Mouse (Mus musculus): ENCODE results near the gene Slco6c1.

Gene Slco6c1

DNA sequence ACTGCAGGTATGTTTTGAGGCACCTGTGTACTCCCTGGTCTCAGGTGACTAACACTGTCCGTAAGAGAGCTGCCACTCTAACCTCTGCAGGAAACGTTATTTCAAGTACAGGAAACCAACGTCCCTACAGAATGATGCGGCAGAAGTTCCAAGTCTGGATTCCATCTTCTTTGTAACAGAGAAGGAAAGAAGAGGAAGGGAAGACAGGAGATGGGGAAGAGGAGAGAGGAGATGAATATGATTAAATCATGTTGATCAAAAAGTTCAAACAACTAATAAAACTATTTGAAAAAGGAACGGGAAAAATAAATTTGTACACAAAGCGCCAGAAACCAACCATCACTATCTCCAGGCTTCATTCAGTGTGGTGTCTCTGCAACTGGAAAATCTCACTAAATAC lies at the start of gene Slco6c1:
Gene Slco6c1 (minus strand): TSS at position 101 of the 400 bp plus-strand sequence.
- DNase-seq: no peak

DNA sequence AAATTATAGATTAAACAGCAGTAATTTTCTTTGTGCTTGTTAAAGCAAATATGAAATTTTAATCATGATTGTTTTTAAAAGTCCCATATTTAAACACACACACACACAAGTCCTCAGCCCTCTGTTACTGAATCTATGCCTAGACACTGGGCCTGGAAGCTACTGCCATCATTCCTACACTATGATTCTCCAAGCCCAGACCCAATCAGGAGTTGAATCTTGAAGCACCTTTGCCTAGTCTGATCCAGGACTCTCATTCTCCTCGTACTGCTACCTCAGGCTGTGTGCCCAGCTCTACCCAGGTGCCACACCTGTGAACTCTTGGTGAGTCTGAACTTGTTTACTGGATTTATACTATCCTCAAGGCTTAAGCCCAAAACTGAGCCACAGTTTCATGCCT lies 89.1 kb downstream of the Slco6c1 start:
- DNase-seq: no peak

GRCm38 (mm10) chr1:97038548-97038947 lies 89.6 kb downstream of the Slco6c1 start:
- DNase-seq: no peak

DNA sequence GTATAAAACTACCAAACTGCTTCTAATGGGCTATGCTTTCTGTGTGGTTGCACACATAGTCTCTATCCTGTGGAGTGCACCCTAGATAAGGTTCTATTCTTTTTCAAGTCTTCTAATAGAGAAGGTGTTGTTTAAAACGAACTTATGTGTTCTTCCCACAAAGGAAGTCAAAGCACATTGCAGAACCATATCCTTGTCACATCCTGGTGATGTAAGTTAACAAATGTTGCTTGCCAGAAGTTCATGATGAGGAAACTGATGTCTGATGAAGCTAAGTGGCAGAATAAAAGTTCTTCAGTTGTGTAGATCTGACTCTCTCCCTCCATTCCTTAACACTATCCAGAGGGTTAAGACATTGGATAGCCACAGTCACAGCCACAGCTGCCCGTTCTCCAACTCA lies 90.1 kb downstream of the Slco6c1 start:
- no peak for DNase-seq

DNA sequence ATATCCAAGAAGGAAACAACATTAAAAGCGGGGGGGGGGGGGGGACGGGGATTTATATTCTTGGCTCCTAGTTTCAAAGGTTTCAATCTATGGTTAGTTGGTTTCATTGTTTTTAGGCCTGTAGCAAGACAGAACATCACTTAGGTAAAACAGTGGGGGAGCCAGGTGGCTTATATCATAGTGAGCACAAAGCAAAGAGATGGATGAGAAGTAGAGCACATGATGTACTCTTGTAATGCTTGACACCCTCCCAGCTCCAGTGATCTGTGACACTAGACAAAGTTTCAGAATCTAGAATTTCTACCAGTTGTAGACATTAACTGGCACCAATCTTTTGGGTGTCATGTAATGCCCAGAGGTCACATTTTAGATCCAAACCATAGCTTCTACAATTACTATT lies 106.7 kb downstream of the Slco6c1 start:
- DNase-seq: no peak

DNA sequence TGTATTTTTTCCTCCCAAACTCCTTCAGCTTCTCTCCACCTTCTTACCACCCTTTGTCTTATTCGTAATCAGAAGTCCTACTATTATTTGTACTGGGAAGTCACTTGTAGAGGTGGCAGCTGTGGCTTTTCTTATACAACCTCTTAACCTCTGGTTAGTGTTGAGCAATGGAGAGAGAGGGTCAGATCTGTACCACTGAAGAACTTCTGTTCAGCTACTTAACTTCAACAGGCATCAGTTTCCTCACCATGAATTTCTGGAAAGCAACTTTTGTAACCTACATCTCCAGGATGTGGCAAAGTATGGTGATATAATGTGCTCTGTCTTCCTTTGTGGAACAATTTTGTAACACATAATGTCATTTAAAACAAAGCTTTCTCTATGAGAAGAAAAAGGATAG lies 108.7 kb downstream of the Slco6c1 start:
- DNase-seq: no peak

DNA sequence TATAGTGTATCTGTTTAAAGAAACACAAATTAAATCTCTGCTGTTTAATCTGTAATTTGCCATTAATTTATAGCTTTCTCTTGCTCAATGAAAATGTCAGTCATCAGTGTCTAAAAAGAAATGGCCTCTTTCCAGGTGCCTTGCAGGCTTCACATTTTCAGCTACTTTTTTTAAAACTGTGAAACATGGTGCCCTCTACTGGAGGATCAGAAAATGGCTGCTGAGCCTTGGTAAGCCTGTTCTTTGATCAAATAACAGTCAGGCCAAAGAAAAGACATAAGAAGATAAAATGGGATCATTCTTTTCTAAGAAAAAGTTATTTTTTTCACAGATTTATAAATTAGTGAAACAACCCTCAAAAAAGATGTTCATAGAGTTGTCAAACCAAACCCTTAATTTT lies 109.1 kb downstream of the Slco6c1 start:
- no peak for DNase-seq
